Mouse (Mus musculus) mouse embryonic stem cell (cell line): ENCODE measurements at regions not wholly inside any gene's neighbourhood (a gene's known extent, or its start where the extent isn't known, plus 50 kb on each side); places are given as distances from the start of the nearest gene placed in this dataset.

Source experiments
- in situ Hi-C, 2 experiments: fragments of 300-500 bp; cut with MboI; formaldehyde crosslinking; loops; 1 replicate in 1 of 2; 3 replicates in 1 of 2; pipeline ENCODE4 v1.14.3; 2019 to 2020; ENCODE audit warnings: low sequenced_read_pairs in 2 of 2, low pct_unique_long_range_greater_than_20kb in 1 of 2, mixed read lengths in 1 of 2; ENCODE audit not compliant: unreplicated experiment in 1 of 2

DNA sequence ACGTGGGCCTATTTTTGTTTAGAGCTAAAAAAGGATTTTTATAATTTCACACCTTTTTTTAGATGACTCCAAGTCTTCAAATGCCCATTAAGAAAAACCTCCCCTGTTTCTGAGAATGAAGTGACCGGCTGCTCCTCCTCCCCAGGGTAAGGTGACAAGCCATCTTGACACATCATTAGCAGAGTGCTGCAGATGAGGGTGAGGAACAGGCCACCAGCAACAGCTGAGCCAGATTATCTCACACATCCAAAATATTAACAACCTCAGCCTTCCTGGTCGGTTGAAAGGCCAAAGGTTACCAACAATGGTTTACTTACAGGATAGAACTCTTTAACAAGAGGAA is 172.4 kb upstream of the Nabp1 start:
- in situ Hi-C loops = no loop called here

DNA sequence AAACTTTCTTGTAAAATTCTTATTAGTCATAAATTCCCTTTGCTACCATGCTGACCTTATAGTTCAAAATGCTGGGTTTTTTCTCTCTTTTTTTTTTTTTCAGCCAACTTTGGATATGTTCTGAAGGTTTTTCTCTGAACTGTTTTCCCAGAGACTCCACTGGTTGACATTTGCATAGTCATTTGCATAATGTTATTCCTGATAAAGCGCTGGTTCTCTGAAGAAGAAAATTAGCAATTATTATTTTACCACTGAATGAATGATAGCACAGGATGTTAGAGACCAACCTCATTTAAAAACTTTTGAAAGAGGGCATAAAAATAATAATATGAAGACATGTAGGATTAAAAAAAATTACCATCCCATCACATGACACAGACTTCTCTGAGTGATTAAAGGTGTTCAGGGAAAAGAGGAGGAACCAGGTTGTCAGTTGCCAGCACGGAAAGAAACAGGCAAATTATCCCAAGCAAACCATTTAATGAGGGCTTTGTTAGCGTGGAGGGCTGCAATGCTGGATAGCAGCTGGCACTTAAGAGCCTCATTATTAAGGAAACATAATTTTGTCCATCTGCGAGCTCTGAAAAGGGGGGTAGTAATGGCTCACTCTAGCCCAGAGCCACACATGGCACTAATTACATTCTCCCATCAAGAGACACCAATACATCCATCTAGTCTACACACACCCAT is 171.9 kb upstream of the Nabp1 start:
- in situ Hi-C loops = loop anchor here (10.0 to 25.0 kb wide), 2 partner anchors 295 to 437 kb away; no protein-coding TSS in a partner anchor

DNA sequence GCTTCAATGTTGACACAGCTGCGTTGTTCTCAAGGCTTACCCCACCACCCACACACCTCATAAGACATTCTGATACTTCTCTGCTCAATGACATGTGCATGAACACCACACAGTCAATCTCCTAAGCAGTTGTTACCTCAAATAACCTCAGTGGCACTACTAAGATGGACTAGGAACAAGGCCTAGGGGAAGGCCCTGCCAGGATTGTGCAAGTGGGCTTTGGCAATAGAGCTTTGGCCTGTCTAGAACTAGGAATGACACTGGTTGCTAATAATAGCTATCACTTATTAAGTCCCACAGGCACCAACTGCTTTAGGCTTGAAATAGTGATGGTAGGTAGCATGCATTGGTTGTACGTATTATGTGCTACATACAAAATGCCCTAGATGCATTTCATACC is 169.7 kb upstream of the Nabp1 start:
- in situ Hi-C loops = loop anchor here (10.0 to 25.0 kb wide), 2 partner anchors 297 to 439 kb away; no protein-coding TSS in a partner anchor

DNA sequence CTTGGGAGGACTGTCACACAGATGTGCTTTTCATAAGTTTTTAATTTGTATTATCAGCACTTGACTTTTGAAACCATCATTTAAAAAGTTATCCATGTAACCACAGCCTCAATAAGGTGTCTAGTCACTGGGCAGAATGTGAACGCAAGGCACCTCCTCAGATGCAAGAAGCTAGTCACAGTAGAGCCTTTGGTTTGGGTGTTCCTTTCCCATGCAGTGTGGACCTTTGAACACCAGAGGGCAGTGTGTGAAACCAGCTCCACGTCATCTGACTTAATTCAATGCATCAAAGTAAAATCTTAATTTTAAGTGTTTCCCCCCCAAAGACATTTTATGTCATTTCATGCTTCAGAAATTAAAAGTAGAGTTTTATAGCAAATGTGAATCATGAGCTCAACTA is 166.2 kb upstream of the Nabp1 start:
- in situ Hi-C loops = loop anchor here (10.0 to 25.0 kb wide), 2 partner anchors 300 to 443 kb away; no protein-coding TSS in a partner anchor

DNA sequence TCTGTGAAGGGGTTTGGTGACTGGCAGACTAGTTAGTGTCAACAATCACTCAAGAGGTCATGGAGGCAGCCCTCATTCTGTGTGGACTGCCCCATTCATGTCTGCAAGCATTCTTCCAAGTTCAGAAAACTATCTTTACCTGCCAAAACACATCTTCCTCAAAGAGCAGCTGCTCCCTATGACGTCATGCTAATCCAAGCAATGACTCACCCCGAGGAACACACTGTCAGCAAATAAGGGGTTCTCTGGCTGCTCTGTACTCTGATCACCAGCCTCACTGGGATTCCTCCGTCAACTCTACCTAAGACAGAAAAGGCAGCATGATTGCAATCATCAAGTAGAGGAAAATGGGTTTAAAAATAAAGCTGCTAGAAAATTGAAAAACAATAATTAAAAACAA is 165.4 kb upstream of the Nabp1 start:
- in situ Hi-C loops = loop anchor here (10.0 to 25.0 kb wide), 2 partner anchors 301 to 444 kb away; no protein-coding TSS in a partner anchor

DNA sequence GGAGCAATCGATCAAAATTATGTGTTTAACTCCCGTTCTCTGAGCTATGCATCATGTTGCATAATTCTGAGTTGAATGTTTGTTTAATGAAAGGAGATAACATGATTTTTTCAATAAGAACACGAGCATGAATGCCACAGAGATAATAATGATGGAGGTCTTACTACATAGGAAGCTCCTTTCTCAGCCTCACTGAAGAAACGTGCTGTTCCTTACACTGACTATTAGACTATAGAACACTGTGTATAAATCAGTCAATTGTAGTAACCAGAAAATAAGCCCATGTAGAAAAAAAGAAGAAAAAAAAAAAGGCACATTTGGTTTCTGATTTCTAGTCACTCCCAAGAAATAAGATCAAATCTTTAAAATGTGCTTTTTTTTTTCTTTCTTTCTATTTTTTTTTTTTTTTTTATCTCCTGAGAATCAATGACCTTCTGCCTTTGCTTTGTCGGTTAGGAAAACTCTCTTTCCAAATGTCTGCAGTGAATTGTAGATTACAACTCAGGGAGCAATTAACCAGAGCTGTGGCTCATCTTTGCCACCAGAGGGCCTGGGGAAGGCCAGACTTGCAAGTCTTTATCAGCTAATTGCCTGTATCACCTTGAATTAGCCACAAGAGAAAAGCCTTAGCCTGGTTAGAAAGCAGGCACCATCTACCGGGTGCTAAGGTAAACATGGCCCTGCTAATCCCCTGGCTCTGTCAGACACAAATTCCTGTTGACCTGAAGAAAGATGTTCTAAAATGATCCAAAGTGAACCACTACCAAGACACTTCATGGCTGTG is 160.5 kb upstream of the Nabp1 start:
- in situ Hi-C loops = loop anchor here in 1 of 2 experiments (25.0 kb wide), 1 partner anchor 449 kb away; no protein-coding TSS in a partner anchor

DNA sequence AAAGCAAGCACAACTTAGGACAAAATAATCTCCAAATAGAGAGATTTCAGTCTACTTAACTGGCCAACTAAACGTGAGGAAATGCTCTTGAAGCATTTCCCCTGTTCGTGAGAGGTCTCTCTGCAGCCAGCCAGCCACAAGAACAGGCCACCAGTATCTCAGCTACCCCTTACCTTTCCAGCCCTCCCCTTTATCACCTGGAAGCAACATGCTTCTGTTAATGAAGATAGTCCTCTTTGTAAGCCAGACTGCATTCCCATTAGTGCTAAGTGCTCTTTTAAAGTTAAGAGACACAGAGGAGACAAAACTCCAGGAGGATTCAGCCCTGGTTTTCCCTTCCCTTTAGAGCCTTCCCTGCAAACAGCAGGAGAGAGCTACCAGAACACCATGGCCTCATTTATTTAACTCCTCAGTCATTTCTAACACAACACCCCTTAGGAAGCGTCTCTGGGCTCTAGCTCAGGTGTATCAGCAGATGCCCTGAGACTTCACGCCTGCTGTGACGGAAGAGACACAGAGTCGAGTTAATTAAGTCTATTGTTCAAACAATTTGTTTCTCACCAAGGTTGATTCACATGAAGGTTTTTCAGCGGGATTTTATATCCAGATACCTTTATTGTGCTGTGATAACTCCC is 157.8 kb upstream of the Nabp1 start:
- in situ Hi-C loops = loop anchor here in 1 of 2 experiments (25.0 kb wide), 1 partner anchor 451 kb away; no protein-coding TSS in a partner anchor

DNA sequence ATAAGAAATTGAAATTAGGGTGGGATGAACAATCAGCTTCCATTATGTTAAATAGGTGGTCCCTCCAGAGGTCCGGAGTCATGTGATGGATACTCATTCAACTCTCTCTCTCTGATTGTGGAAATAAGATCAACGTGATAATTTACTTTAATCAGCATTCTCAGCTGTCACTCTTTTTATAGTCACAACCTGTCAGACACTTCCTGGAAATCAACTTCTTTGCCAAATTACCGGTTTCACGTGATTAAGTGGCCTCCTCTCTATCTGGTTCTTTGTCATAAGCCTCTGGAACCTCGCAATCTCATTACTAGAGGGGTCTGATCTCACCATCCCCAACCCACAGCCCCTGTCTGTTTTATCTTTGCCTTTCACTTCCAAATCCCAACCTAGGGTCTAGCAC is 155.6 kb upstream of the Nabp1 start:
- in situ Hi-C loops = loop anchor here in 1 of 2 experiments (25.0 kb wide), 1 partner anchor 454 kb away; no protein-coding TSS in a partner anchor

DNA sequence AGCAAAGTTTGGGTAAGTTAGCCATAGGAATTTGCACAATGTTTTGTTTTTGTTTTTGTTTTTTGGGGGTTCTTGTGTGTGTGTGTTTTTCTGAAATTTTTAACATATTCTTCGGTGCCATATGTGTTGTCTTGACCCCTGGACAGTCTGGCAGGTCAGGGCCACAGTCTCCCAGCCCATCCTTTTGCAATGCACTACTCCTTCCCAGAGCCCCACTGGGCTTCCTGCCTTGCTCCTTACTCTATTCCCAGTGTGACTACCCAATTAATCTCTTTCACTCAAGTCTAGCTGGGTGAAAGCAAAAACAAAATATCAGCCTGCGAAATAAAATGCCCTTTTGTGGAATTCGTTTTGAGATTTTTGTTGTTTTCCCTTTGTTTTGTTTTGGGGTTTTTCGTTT is 154.6 kb upstream of the Nabp1 start:
- in situ Hi-C loops = loop anchor here in 1 of 2 experiments (25.0 kb wide), 1 partner anchor 454 kb away; no protein-coding TSS in a partner anchor

DNA sequence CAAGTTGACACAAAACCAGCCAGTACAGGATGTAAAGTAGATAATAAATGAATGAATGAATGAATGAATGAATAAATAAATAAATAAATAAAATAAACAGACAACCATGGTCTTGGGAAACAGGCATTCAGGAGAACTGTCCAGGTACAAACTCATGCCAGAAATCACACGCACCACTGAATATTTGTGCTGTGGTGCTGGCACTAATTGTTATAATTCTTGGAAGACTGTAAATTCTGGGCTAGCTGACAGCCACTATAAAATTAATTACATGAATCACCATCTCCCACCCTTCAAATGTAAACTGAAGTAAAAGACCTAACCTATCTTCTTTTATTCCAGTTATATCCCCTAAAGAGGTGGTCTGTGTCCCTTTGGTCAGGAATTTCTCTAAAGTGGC is 151.6 kb upstream of the Nabp1 start:
- in situ Hi-C loops = loop anchor here in 1 of 2 experiments (25.0 kb wide), 1 partner anchor 457 kb away; no protein-coding TSS in a partner anchor

DNA sequence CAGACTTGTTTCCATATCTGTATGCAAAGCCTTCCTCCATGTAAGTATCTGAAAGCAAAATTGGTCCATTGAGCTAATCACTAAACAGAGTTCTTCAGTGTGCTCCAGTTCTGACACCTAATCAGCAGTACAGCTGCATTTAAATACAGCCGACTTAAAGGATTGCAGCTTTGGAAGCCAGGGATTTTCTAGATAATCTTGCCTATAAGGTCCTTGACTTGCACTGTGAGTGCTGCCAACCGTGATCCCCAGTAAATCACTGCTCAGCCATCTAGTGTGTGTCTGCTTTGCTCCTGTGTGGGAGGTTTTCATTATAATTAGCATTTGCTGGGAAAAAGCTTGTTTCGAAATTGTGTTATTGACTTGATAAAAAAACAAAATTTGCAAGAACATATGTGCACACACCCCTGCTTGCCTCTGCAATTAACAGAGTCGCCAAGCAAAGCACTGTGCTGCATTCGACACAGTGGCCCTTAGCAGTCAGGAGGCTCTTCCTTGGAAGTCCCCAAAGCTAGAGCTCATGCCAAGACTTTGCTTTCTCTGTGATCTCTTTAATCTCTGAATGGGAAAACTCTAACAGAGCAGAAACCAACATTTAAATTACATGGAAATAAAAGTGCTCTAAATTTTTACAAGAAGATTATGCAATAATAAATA is 150.0 kb upstream of the Nabp1 start:
- in situ Hi-C loops = loop anchor here in 1 of 2 experiments (25.0 kb wide), 1 partner anchor 459 kb away; no protein-coding TSS in a partner anchor

DNA sequence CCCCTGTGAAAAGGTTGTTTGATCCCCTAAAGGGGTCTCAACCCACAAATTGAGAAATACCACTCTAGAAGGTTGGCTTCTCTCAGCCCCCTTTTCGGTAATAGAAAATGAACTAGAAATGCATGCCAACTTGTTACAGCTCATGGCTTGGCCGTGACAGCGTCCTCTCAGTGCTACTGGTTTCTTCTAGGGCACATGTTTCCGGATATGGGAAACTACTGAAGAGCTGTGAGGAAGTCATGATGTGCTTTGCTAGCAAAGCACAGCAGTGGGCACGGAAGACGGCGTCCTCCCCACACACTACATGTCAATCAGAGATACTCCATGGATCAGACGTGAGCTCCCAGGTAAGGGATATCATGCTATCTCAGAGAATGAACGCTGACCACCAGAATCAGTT is 148.1 kb upstream of the Nabp1 start:
- in situ Hi-C loops = loop anchor here in 1 of 2 experiments (25.0 kb wide), 1 partner anchor 461 kb away; no protein-coding TSS in a partner anchor

DNA sequence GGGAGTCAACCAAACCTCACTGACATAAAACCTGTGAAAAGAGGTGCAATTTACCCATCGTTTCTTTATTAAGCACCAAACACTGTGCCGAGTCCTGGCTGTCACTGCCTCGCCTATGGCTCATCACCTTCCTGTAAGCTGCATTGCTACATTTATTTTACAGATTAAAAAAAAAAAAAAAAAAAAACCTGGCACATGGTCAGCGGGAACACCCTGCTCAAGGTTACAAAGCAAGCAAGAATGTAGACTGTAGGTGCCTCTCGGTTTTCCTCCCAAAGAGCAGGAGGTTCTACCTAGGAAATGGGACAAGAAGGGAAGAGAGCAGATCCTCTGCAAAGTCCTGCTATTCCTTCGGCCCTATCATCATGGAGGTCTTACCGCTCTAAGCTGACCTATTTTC is 146.9 kb upstream of the Nabp1 start:
- in situ Hi-C loops = loop anchor here in 1 of 2 experiments (25.0 kb wide), 1 partner anchor 462 kb away; no protein-coding TSS in a partner anchor

DNA sequence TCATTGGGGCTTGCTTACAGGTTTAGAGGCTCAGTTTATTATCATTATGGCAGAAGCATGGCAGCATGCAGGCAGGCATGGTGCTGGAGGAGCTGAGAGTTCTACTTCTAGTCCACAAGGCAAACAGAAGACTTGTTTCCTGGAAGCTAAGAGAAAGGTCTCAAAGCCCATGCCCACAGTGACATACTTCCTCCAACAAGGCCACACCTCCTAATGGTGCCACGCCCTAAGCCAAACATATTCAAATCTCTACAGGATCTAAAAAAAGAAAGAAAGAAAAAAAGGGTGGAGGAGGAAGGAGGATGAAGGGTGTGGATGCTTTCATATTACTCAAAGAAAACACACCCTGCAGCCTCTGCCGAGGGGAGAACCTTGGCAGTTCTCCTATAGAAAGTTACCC is 146.3 kb upstream of the Nabp1 start:
- in situ Hi-C loops = no loop called here

DNA sequence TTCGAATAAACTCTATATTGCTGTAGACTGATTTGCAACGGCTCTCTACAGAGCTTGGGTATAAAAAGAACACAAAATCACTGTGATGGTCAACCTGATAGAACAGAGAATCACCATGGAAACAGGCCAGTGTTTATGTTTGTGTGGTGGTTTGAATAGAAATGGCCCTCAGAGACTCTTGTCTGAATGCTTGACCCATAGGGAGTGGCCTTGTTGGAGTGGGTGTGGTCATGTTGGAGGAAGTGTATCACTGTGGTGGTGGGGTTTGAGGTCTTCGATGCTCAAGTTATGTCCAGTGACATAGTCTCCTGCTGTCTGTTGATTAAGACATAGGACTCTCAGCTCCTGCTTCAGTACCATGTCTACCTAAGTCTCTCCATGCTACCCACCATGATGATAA is 144.8 kb upstream of the Nabp1 start:
- in situ Hi-C loops = no loop called here

DNA sequence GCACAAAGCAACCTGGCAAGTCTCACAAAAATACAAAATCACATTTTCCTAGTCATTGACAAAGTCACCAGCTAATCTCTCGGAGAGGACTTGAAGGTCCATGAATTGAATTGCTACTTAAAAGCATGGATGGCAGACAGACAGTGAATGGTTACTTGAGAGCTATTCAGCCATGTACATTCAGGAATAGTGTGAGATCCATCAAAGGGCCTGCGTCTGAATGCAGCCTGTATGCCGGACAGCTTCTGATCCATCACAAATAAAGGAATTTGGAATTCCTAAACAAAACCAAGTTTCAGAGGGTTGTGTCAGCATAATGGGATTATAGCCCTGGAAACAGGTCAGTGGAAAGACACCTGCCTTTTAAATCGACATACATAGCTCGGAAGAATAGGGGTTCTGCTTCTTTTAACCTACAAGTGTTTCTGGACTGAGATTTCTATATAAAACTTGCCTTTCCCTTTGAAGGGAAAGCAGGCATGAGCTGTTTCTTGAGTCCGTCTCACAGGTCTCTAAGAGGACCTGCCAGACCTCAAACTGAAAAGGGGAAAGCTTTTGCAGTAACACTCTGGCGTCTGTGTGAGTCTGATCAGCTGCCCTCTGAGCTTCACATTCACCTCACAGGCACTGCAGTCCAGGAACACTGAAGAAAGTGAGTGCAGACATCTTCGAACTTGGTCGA is 144.1 kb upstream of the Nabp1 start:
- in situ Hi-C loops = no loop called here

DNA sequence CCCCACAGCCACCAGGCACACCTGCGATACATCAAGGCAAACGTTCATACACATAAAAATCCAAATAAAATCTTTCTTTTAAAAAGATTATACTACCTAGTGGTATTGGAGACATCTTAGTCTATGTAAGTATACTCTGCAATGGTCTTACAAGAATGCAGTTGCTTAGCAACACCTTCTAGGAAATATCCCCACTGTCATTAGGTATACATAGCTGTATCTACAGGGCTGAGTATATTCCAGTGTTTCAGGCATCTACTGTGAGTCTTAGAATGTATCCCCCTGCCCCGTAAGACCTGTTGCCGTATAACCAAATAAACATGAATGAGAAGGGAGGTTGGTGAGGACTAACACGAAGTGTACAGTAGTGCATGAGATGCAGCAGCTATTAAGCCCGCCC is 142.8 kb upstream of the Nabp1 start:
- in situ Hi-C loops = no loop called here
